Mouse (Mus musculus): ENCODE measurements around the gene Arhgef2. TPM values are rescaled to one million over a fixed set of nuclear protein-coding genes. Genes with fewer than 3 reads are reported as not detected.

Arhgef2 gene
- polyA plus RNA-seq, 1 experiment, result 210 TPM

DNA sequence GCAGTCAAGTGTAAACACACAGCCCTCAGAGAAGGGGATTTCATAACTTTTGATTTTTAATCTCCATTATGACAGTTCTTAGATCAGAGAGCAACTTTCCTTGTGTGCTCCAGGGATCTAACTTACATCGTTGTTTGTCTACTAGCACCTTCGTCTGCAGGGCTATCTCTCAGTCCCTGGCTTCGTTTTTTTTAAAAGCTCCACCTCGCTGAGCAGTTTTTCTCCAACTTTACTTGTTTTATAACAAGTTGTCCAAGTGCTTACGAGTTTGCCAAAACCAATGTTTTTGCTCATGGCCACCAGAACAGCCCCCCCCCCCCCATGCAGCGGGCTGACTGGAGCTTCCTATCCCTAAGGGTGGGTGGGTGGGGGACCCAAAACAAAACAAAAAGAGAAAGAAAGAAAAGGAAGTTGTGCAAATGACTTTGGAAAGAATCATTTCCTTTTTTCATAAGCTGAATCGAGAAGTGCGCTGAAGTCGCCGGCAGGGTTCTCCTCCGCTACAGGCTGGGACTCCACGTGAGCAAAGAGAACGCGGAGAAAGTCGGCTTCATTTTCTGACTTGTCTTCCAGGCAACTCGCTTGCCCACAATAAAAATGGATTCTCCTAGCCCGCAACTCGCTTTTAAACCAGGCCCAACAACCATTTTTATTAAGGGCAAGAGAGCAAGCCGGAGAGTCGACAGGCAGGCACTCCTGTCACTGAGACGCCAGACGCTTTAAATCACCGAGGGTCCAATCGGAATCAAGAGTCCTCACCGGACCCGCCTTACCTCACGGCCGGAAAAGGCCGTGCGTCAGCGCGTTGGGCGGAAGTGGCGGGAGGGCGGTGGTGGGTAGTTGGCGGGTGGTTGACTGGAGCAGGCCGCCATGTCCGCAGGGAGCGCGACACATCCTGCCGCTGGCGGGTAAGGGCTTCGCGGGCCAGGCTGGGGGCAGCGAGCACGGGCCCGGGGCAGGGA lies 79.5 kb downstream of the Arhgef2 start, which contains the start of gene Khdc4:
Gene Khdc4, plus strand, starts transcription at position 824 of the 962 bp plus-strand sequence.
- peak within 1 kb of the TSS; percentile 98 for H3K4me3 ChIP-seq (ENCODE audit: insufficient read depth, low read length)
- H3K4me1 ChIP-seq (ENCODE audit: control insufficient read depth, insufficient read depth, low read length), result peaks cover 3% of the 10 kb centered on the region
- TF ChIP-seq CTCF (IDR thresholded peaks at IDR 0.05; ENCODE audit: borderline replicate concordance, insufficient read depth, low read length) (no peak), POLR2A (IDR thresholded peaks at IDR 0.05; ENCODE audit: low read depth, low read length) (peak; percentile 87)
- H3K27ac ChIP-seq (ENCODE audit: insufficient read depth, low read length), result peak within 1 kb of the TSS; percentile 86

GRCm38 (mm10) chr3:88685958-88686451 lies 80.2 kb downstream of the Arhgef2 start:
- H3K4me1 ChIP-seq (ENCODE audit: control insufficient read depth, insufficient read depth, low read length), result peaks cover 3% of the 10 kb centered on the region
- H3K4me3 ChIP-seq (ENCODE audit: insufficient read depth, low read length), result peak overlapping the region; percentile 98
- H3K27ac ChIP-seq (ENCODE audit: insufficient read depth, low read length), result peak overlapping the region; percentile 86
- TF ChIP-seq CTCF (IDR thresholded peaks at IDR 0.05; ENCODE audit: borderline replicate concordance, insufficient read depth, low read length) (no peak), POLR2A (IDR thresholded peaks at IDR 0.05; ENCODE audit: low read depth, low read length) (no peak)

DNA sequence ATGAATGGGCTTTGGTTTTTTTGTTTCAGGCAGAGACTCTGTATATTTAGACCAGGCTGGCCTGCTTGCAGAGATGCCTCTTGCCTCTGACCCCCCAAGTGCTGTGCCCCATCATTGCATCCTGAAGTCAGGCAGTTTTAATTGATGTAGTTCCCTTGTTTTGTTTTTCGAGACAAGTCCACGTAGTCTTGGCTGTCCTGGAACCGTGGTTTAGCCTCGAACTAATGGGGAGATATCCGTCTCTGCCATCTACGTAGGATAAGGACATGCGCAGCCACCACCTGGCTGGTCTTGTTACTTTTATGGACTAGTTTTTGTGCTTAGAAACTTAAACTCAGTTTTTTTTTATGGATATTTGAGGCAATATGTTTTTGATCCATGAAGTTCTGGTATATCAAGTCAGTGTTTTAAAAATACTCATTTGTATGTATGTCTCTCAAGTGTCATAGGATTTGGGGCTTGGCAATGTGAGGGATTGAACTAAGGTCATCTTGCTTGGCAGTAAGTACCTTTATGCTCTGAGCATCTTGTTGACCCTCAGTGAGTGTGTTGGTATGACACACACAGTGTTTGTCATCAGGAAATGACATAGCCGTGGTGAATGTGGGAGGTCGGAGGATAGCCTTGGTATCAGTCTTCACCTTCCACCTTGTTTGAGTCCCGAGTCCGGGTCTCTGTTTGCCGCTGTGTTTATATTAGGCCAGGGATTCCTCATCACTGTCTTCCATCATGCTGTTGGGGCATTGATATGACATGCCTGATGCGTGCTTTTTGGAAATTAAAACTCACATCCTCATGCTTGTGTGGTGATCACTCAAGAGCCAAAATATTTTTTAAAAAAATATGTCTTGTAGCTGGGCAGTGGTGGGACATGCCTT lies 81.2 kb downstream of the Arhgef2 start:
- TF ChIP-seq CTCF (IDR thresholded peaks at IDR 0.05; ENCODE audit: borderline replicate concordance, insufficient read depth, low read length) (no peak), POLR2A (IDR thresholded peaks at IDR 0.05; ENCODE audit: low read depth, low read length) (no peak)
- peaks cover 3% of the 10 kb centered on the region for H3K4me1 ChIP-seq (ENCODE audit: control insufficient read depth, insufficient read depth, low read length)
- H3K4me3 ChIP-seq (ENCODE audit: insufficient read depth, low read length), result peak overlapping the region; percentile 98
- H3K27ac ChIP-seq (ENCODE audit: insufficient read depth, low read length), result no peak overlapping the region

GRCm38 (mm10) chr3:88689079-88689478 lies 83.3 kb downstream of the Arhgef2 start:
- Histone ChIP-seq H3K27ac (ENCODE audit: insufficient read depth, low read length) (no peak overlapping the region), H3K4me3 (ENCODE audit: insufficient read depth, low read length) (no peak overlapping the region), H3K4me1 (ENCODE audit: control insufficient read depth, insufficient read depth, low read length) (peaks cover 3% of the 10 kb centered on the region)
- TF ChIP-seq POLR2A (IDR thresholded peaks at IDR 0.05; ENCODE audit: low read depth, low read length), result no peak
- TF ChIP-seq CTCF (IDR thresholded peaks at IDR 0.05; ENCODE audit: borderline replicate concordance, insufficient read depth, low read length), result no peak

GRCm38 (mm10) chr3:88695545-88695944 lies 89.8 kb downstream of the Arhgef2 start:
- TF ChIP-seq CTCF (IDR thresholded peaks at IDR 0.05; ENCODE audit: borderline replicate concordance, insufficient read depth, low read length) (no peak), POLR2A (IDR thresholded peaks at IDR 0.05; ENCODE audit: low read depth, low read length) (no peak)
- H3K27ac ChIP-seq (ENCODE audit: insufficient read depth, low read length), result no peak overlapping the region
- H3K4me1 ChIP-seq (ENCODE audit: control insufficient read depth, insufficient read depth, low read length), result no peaks in the 10 kb centered on the region
- no peak overlapping the region for H3K4me3 ChIP-seq (ENCODE audit: insufficient read depth, low read length)

Other genes starting within 250 kb of the Arhgef2 start
- 0.55 and 1.4 TPM in 2 replicates for gene Paqr6, start 241.4 kb upstream of the Arhgef2 start, polyA plus RNA-seq (2011; ENCODE audit: insufficient read length, low read depth, missing spikeins)
- gene Bglap3, start 233.2 kb upstream of the Arhgef2 start, polyA plus RNA-seq (2011; ENCODE audit: insufficient read length, low read depth, missing spikeins), result not detected in 2 replicates
- gene Bglap2, start 227.3 kb upstream of the Arhgef2 start, polyA plus RNA-seq (2011; ENCODE audit: insufficient read length, low read depth, missing spikeins), result not detected in 2 replicates
- not detected in 2 replicates for gene Bglap, start 221.5 kb upstream of the Arhgef2 start, polyA plus RNA-seq (2011; ENCODE audit: insufficient read length, low read depth, missing spikeins)
- gene Pmf1, start 195.6 kb upstream of the Arhgef2 start, polyA plus RNA-seq (2011; ENCODE audit: insufficient read length, low read depth, missing spikeins), result 24.4 and 29.9 TPM in 2 replicates
- gene Slc25a44, start 180.8 kb upstream of the Arhgef2 start, polyA plus RNA-seq (2011; ENCODE audit: insufficient read length, low read depth, missing spikeins), result 15.9 and 20.1 TPM in 2 replicates
- 0.25 and 0.63 TPM in 2 replicates for gene Sema4a, start 144.8 kb upstream of the Arhgef2 start, polyA plus RNA-seq (2011; ENCODE audit: insufficient read length, low read depth, missing spikeins)
- 401 and 426 TPM in 2 replicates for gene Lmna, start 96.0 kb upstream of the Arhgef2 start, polyA plus RNA-seq (2011; ENCODE audit: insufficient read length, low read depth, missing spikeins)
- gene Mex3a, start 73.6 kb upstream of the Arhgef2 start, polyA plus RNA-seq (2011; ENCODE audit: insufficient read length, low read depth, missing spikeins), result 25.7 and 33.6 TPM in 2 replicates
- not detected in 2 replicates for gene Rab25, start 57.7 kb upstream of the Arhgef2 start, polyA plus RNA-seq (2011; ENCODE audit: insufficient read length, low read depth, missing spikeins)
- gene Lamtor2, start 52.9 kb upstream of the Arhgef2 start, polyA plus RNA-seq (2011; ENCODE audit: insufficient read length, low read depth, missing spikeins), result 74.4 and 81.1 TPM in 2 replicates
- 38.5 and 50.4 TPM in 2 replicates for gene Ubqln4, start 52.2 kb upstream of the Arhgef2 start, polyA plus RNA-seq (2011; ENCODE audit: insufficient read length, low read depth, missing spikeins)
- gene Ssr2, start 30.1 kb upstream of the Arhgef2 start, polyA plus RNA-seq (2011; ENCODE audit: insufficient read length, low read depth, missing spikeins), result 218 and 298 TPM in 2 replicates
- gene Rxfp4, start 47.2 kb downstream of the Arhgef2 start, polyA plus RNA-seq (2011; ENCODE audit: insufficient read length, low read depth, missing spikeins), result not detected in 2 replicates
- gene Khdc4, start 79.8 kb downstream of the Arhgef2 start, polyA plus RNA-seq (2011; ENCODE audit: insufficient read length, low read depth, missing spikeins), result 64.1 and 68.9 TPM in 2 replicates
- gene Rit1, start 110.9 kb downstream of the Arhgef2 start, polyA plus RNA-seq (2011; ENCODE audit: insufficient read length, low read depth, missing spikeins), result 52.1 and 57.8 TPM in 2 replicates
- 18.9 and 29.2 TPM in 2 replicates for gene Syt11, start 169.2 kb downstream of the Arhgef2 start, polyA plus RNA-seq (2011; ENCODE audit: insufficient read length, low read depth, missing spikeins)
- 28.2 and 34.8 TPM in 2 replicates for gene Gon4l, start 229.3 kb downstream of the Arhgef2 start, polyA plus RNA-seq (2011; ENCODE audit: insufficient read length, low read depth, missing spikeins)

Measured in embryonic fibroblast, embryonic 13.5 days (primary cell).